Mouse (Mus musculus): ENCODE measurements around the gene Ypel2.

DNA sequence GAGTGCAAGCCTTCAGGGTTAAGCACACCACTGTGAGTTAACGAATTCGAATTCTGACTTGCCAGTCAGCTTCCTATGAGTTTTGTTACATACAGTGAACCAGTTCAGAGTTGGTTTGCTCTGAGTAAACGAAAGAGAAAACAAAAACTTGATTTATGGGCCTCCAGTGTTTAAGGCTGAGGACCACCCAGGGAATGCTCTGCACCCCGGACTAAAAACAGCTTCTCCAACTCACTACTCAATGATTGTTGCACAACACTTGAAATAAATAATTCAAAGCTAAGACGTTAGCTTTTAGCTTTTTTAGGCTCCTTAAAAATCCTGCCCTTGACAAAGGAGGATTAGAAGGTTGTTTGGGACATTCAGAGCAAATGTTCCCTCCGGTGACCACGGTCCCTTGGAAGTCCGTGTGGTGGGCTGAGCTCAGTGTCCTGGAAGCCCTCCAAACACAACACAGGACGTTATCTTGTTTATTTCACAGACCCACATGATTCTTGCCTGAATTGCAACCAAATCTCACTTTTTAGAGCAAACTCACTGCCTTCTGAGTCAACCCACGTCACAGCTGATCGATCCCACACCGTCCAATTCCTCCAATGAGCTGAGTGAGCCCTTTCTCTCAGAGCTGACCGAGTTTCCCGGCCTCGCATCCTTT is 38.8 kb downstream of the Ypel2 start:
- TF ChIP-seq CTCF (IDR thresholded peaks at IDR 0.05; ENCODE audit: insufficient read depth, low read depth, low read length) (no peak), POLR2A (IDR thresholded peaks at IDR 0.05; ENCODE audit: insufficient read depth, low read depth, low read length) (no peak)

All from olfactory bulb, adult 2 months (tissue).